Mouse (Mus musculus): ENCODE data around the gene 5031439G07Rik.
A peak's percentile ranks its signal among the peaks of the same experiment; 100 is the strongest.

- TF ChIP-seq CTCF (IDR thresholded peaks at IDR 0.05; ENCODE audit: extremely low read depth, insufficient read depth, low read length) (no peak), POLR2A (IDR thresholded peaks at IDR 0.05; ENCODE audit: extremely low read depth, insufficient read depth, low read length) (peak; percentile 61; the same call in 1 of the 2 replicates)
Measured at GRCm38 (mm10) chr15:84987874-84988825, at the start of gene 5031439G07Rik.
